Mouse (Mus musculus): ENCODE data around the gene Xrcc3.

GRCm38 (mm10) chr12:111816967-111817366, 3.3 kb upstream of the Xrcc3 start:
- TF ChIP-seq CTCF (IDR thresholded peaks at IDR 0.05; ENCODE audit: low read depth) (peak; percentile 43), EP300 (IDR thresholded peaks at IDR 0.05; ENCODE audit: low read depth) (no peak)

Data from liver, postnatal 0 days (tissue).